Mouse (Mus musculus): ENCODE data around the gene Sat2. TPM values are rescaled to one million over a fixed set of nuclear protein-coding genes. Genes with fewer than 3 reads are reported as not detected.
"Not testable (repeated sequence)": the region's sequence is repeated elsewhere in the genome, so short reads cannot be mapped to it uniquely, and the experiment has no call there.

The Sat2 gene
- total and polyA plus RNA-seq, 3 experiments, result not detected

GRCm38 (mm10) chr11:69614257-69614588 lies 7.6 kb upstream of the Sat2 start:
- in situ Hi-C loops (cut with MboI; ENCODE audit: low pct_ligation_motif_present, low pct_unique_long_range_greater_than_20kb, low sequenced_read_pairs); dilution Hi-C loops (cut with MboI; ENCODE audit: extremely low pct_ligation_motif_present, extremely low pct_unique_long_range_greater_than_20kb, low sequenced_read_pairs); DNase-seq (ENCODE audit: extremely low read depth); H3K79me2 ChIP-seq (replicated peaks; ENCODE audit: control insufficient read depth, extremely low read depth, insufficient read depth, poor library complexity, severe bottlenecking); H3K4me3 ChIP-seq (replicated peaks in 1 of 3; ENCODE audit: low read depth in 2 of 3, low read length in 2 of 3, poor library complexity in 1 of 3); H3K36me3 ChIP-seq (replicated peaks in 1 of 2; ENCODE audit: control insufficient read depth in 1 of 2, insufficient read depth in 1 of 2, low read length in 1 of 2); H3K27ac ChIP-seq (ENCODE audit: insufficient read depth, low read depth); H3K9me3 ChIP-seq (replicated peaks; ENCODE audit: low read length); H3K9ac ChIP-seq (ENCODE audit: insufficient read depth, low read depth): not testable (repeated sequence)
- Histone ChIP-seq H3K4me1 (ENCODE audit: control insufficient read depth in 1 of 2, insufficient read depth in 2 of 2) (peaks cover 0 to 11% of the 10 kb centered on the region in 2 experiments; a peak in 3 of 4 replicates), H3K27me3 (replicated peaks) (peaks cover 87% of the 10 kb centered on the region), H3K4me2 (ENCODE audit: insufficient read depth, low read depth, poor library complexity, severe bottlenecking) (peak overlapping the region; percentile 99)
- peak; percentile 80 for TF ChIP-seq ZNF384 (IDR thresholded peaks at IDR 0.05; ENCODE audit: low read depth, low read length)
- TF ChIP-seq NELFE (IDR thresholded peaks at IDR 0.05; ENCODE audit: low read depth, low read length), result 0 out of 2 replicates have a peak, but pooled peaks have one; percentile 40
- TF ChIP-seq HCFC1 (IDR thresholded peaks at IDR 0.05; ENCODE audit: low read depth, low read length), result 0 out of 2 replicates have a peak, but pooled peaks have one; percentile 17
- 0 out of 2 replicates have a peak, but pooled peaks have one; percentile 36 for TF ChIP-seq MXI1 (IDR thresholded peaks at IDR 0.05; ENCODE audit: low read depth, low read length)

GRCm38 (mm10) chr11:69616781-69617180 lies 5.0 kb upstream of the Sat2 start:
- H3K27me3 ChIP-seq (replicated peaks), result peaks cover 75% of the 10 kb centered on the region
- H3K36me3 ChIP-seq (replicated peaks in 1 of 2; ENCODE audit: control insufficient read depth in 1 of 2, insufficient read depth in 1 of 2, low read length in 1 of 2), result no peaks in the 10 kb centered on the region
- TF ChIP-seq CTCF (conservative IDR thresholded peaks at IDR 0.05 in 1 of 2, IDR thresholded peaks at IDR 0.05 in 1 of 2; ENCODE audit: low read depth in 2 of 2, low read length in 2 of 2) (peak in 1 of 2 experiments; percentile 28; a peak in 2 of 4 replicates), RCOR1 (conservative IDR thresholded peaks at IDR 0.05; ENCODE audit: low read depth, low read length) (no peak), MEF2A (IDR thresholded peaks at IDR 0.05; ENCODE audit: borderline replicate concordance, low read depth, low read length) (no peak)
- no peaks in the 10 kb centered on the region for H3K9me3 ChIP-seq (replicated peaks; ENCODE audit: low read length)
- H3K27ac ChIP-seq (ENCODE audit: insufficient read depth, low read depth), result no peak overlapping the region
- no peaks in the 10 kb centered on the region for H3K79me2 ChIP-seq (replicated peaks; ENCODE audit: control insufficient read depth, extremely low read depth, insufficient read depth, poor library complexity, severe bottlenecking)
- no peak overlapping the region for H3K9ac ChIP-seq (ENCODE audit: insufficient read depth, low read depth)
- dilution Hi-C loops (cut with MboI; ENCODE audit: extremely low pct_ligation_motif_present, extremely low pct_unique_long_range_greater_than_20kb, low sequenced_read_pairs) (no loop called here), in situ Hi-C loops (cut with MboI; ENCODE audit: low pct_ligation_motif_present, low pct_unique_long_range_greater_than_20kb, low sequenced_read_pairs) (loop anchor here (5.0 kb wide), 1 partner anchor 74 kb away; no protein-coding TSS in a partner anchor)
- peaks cover 0 to 11% of the 10 kb centered on the region in 2 experiments; a peak in 3 of 4 replicates for H3K4me1 ChIP-seq (ENCODE audit: control insufficient read depth in 1 of 2, insufficient read depth in 2 of 2)
- DNase-seq (ENCODE audit: extremely low read depth), result no peak
- no peak overlapping the region for H3K4me3 ChIP-seq (replicated peaks in 1 of 3; ENCODE audit: low read depth in 2 of 3, low read length in 2 of 3, poor library complexity in 1 of 3)
- no peak overlapping the region for H3K4me2 ChIP-seq (ENCODE audit: insufficient read depth, low read depth, poor library complexity, severe bottlenecking)

DNA sequence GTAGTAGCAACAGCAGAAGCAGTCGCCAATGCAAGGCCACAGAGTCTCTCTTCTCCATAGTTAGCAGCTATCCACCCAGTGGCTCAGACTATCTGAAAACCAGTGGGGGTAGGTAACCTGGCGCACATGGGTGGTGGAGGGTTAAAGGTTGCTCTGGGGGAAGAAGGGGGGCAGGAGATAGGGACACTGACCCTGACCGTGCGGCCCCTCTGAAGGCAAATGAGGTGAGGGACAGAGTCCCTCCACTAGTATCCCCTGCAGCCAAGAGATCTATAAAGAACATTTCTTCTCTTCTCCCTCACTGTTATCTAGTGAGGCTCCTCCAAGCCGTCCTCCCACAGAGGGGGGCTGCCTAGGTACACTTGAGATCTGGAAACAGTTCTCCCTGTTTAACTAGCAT lies 4.0 kb upstream of the Sat2 start, which contains the start of gene Shbg:
Gene Shbg, minus strand, starts transcription at position 101 of the 400 bp plus-strand sequence.
- no peak within 1 kb of the TSS for H3K4me2 ChIP-seq (ENCODE audit: insufficient read depth, low read depth, poor library complexity, severe bottlenecking)
- no peak within 1 kb of the TSS for H3K27ac ChIP-seq (ENCODE audit: insufficient read depth, low read depth)
- H3K36me3 ChIP-seq (replicated peaks in 1 of 2; ENCODE audit: control insufficient read depth in 1 of 2, insufficient read depth in 1 of 2, low read length in 1 of 2), result no peaks in the 10 kb centered on the region
- no peak within 1 kb of the TSS for H3K9ac ChIP-seq (ENCODE audit: insufficient read depth, low read depth)
- DNase-seq (ENCODE audit: extremely low read depth), result no peak
- dilution Hi-C loops (cut with MboI; ENCODE audit: extremely low pct_ligation_motif_present, extremely low pct_unique_long_range_greater_than_20kb, low sequenced_read_pairs) (no loop called here), in situ Hi-C loops (cut with MboI; ENCODE audit: low pct_ligation_motif_present, low pct_unique_long_range_greater_than_20kb, low sequenced_read_pairs) (loop anchor here (5.0 kb wide), 1 partner anchor 76 kb away; no protein-coding TSS in a partner anchor)
- peaks cover 75% of the 10 kb centered on the region for H3K27me3 ChIP-seq (replicated peaks)
- H3K79me2 ChIP-seq (replicated peaks; ENCODE audit: control insufficient read depth, extremely low read depth, insufficient read depth, poor library complexity, severe bottlenecking), result no peaks in the 10 kb centered on the region
- H3K4me3 ChIP-seq (replicated peaks in 1 of 3; ENCODE audit: low read depth in 2 of 3, low read length in 2 of 3, poor library complexity in 1 of 3), result no peak within 1 kb of the TSS
- peaks cover 0 to 11% of the 10 kb centered on the region in 2 experiments; a peak in 3 of 4 replicates for H3K4me1 ChIP-seq (ENCODE audit: control insufficient read depth in 1 of 2, insufficient read depth in 2 of 2)
- no peaks in the 10 kb centered on the region for H3K9me3 ChIP-seq (replicated peaks; ENCODE audit: low read length)
- TF ChIP-seq UBTF (IDR thresholded peaks at IDR 0.05; ENCODE audit: low read depth, low read length), result no peak
- no peak for TF ChIP-seq MEF2A (IDR thresholded peaks at IDR 0.05; ENCODE audit: borderline replicate concordance, low read depth, low read length)
- no peak for TF ChIP-seq ZKSCAN1 (IDR thresholded peaks at IDR 0.05; ENCODE audit: borderline replicate concordance, low read depth, low read length)
- no peak for TF ChIP-seq HCFC1 (IDR thresholded peaks at IDR 0.05; ENCODE audit: low read depth, low read length)
- no peak for TF ChIP-seq TBP (conservative IDR thresholded peaks at IDR 0.05; ENCODE audit: low read depth, low read length)
- TF ChIP-seq CTCF (conservative IDR thresholded peaks at IDR 0.05 in 1 of 2, IDR thresholded peaks at IDR 0.05 in 1 of 2; ENCODE audit: low read depth in 2 of 2, low read length in 2 of 2), result no peak
- no peak for TF ChIP-seq MAZ (IDR thresholded peaks at IDR 0.05; ENCODE audit: low read depth, low read length)
- TF ChIP-seq USF2 (conservative IDR thresholded peaks at IDR 0.05; ENCODE audit: low read depth, low read length), result no peak
- TF ChIP-seq CHD1 (IDR thresholded peaks at IDR 0.05; ENCODE audit: low read depth, low read length), result no peak
- TF ChIP-seq PAX5 (IDR thresholded peaks at IDR 0.05; ENCODE audit: low read length), result no peak
- TF ChIP-seq SMC3 (IDR thresholded peaks at IDR 0.05; ENCODE audit: low read depth, low read length), result no peak
- TF ChIP-seq USF1 (IDR thresholded peaks at IDR 0.05; ENCODE audit: low read depth, low read length), result no peak

All from CH12.LX (cell line).